Mouse (Mus musculus): ENCODE data around the gene Shc1. TPM values are rescaled to one million over a fixed set of nuclear protein-coding genes. Genes with fewer than 3 reads are reported as not detected.

Shc1 gene
- total and polyA plus RNA-seq, 3 experiments: 49.2 to 79.8 TPM; not detected in 1

GRCm38 (mm10) chr3:89451916-89452315 is 33.7 kb downstream of the Shc1 start:
- H3K4me3 ChIP-seq (ENCODE audit: control insufficient read depth in 1 of 2, insufficient read depth in 1 of 2, low read depth in 2 of 2, low read length in 2 of 2): no peak overlapping the region
- no peak for DNase-seq (ENCODE audit: low read depth, low spot score)
- no peak overlapping the region for H3K9ac ChIP-seq (ENCODE audit: control insufficient read depth, low read depth, low read length, poor library complexity, severe bottlenecking)
- no peak overlapping the region for H3K27ac ChIP-seq (ENCODE audit: control insufficient read depth, low read depth, low read length)
- no peaks in the 10 kb centered on the region for H3K27me3 ChIP-seq (ENCODE audit: control insufficient read depth in 1 of 2, insufficient read depth in 2 of 2, low read length in 2 of 2)
- peaks cover 0 to 3% of the 10 kb centered on the region in 2 experiments; a peak in 2 of 4 replicates for H3K36me3 ChIP-seq (ENCODE audit: control insufficient read depth in 1 of 2, insufficient read depth in 2 of 2, low read length in 2 of 2)
- TF ChIP-seq RCOR1 (IDR thresholded peaks at IDR 0.05; ENCODE audit: low read depth, low read length) (no peak), MAX (IDR thresholded peaks at IDR 0.05; ENCODE audit: low read length) (no peak), GABPA (IDR thresholded peaks at IDR 0.05; ENCODE audit: low read depth, low read length) (no peak), CHD2 (IDR thresholded peaks at IDR 0.05; ENCODE audit: low read length) (no peak), NRF1 (IDR thresholded peaks at IDR 0.05; ENCODE audit: insufficient read depth, low read depth, low read length, poor library complexity, severe bottlenecking) (no peak), USF1 (IDR thresholded peaks at IDR 0.05; ENCODE audit: low read depth, low read length) (no peak), BHLHE40 (IDR thresholded peaks at IDR 0.05; ENCODE audit: borderline replicate concordance, low read depth, low read length) (no peak), E2F4 (IDR thresholded peaks at IDR 0.05; ENCODE audit: borderline replicate concordance, low read depth, low read length) (no peak)
- H3K4me1 ChIP-seq (ENCODE audit: control insufficient read depth in 1 of 2, insufficient read depth in 2 of 2, low read length in 2 of 2): peaks cover 0 to 15% of the 10 kb centered on the region in 2 experiments; a peak in 3 of 4 replicates
- no peaks in the 10 kb centered on the region for H3K9me3 ChIP-seq (replicated peaks; ENCODE audit: insufficient read depth, low read length)
- H3K79me2 ChIP-seq (ENCODE audit: control insufficient read depth, insufficient read depth, low read length, poor library complexity): no peaks in the 10 kb centered on the region

- Histone ChIP-seq H3K36me3 (ENCODE audit: control insufficient read depth in 1 of 2, insufficient read depth in 2 of 2, low read length in 2 of 2) (peaks cover 0 to 10% of the 10 kb centered on the region in 2 experiments; a peak in 2 of 4 replicates), H3K79me2 (ENCODE audit: control insufficient read depth, insufficient read depth, low read length, poor library complexity) (peaks cover 4% of the 10 kb centered on the region; the same call in 1 of the 2 replicates), H3K27me3 (ENCODE audit: control insufficient read depth in 1 of 2, insufficient read depth in 2 of 2, low read length in 2 of 2) (no peaks in the 10 kb centered on the region), H3K27ac (ENCODE audit: control insufficient read depth, low read depth, low read length) (no peak within 1 kb of the TSS), H3K9me3 (replicated peaks; ENCODE audit: insufficient read depth, low read length) (no peaks in the 10 kb centered on the region), H3K9ac (ENCODE audit: control insufficient read depth, low read depth, low read length, poor library complexity, severe bottlenecking) (no peak within 1 kb of the TSS), H3K4me3 (ENCODE audit: control insufficient read depth in 1 of 2, insufficient read depth in 1 of 2, low read depth in 2 of 2, low read length in 2 of 2) (no peak within 1 kb of the TSS), H3K4me1 (ENCODE audit: control insufficient read depth in 1 of 2, insufficient read depth in 2 of 2, low read length in 2 of 2) (peaks cover 11 to 14% of the 10 kb centered on the region in 2 experiments)
- DNase-seq (ENCODE audit: low read depth, low spot score): no peak
- TF ChIP-seq POLR2A (IDR thresholded peaks at IDR 0.05; ENCODE audit: control insufficient read depth in 1 of 2, insufficient read depth in 1 of 2, low read depth in 1 of 2, low read length in 2 of 2, poor library complexity in 1 of 2) (no peak), NRF1 (IDR thresholded peaks at IDR 0.05; ENCODE audit: insufficient read depth, low read depth, low read length, poor library complexity, severe bottlenecking) (no peak), RCOR1 (IDR thresholded peaks at IDR 0.05; ENCODE audit: low read depth, low read length) (no peak), TAL1 (IDR thresholded peaks at IDR 0.05; ENCODE audit: low read length) (no peak), CTCF (IDR thresholded peaks at IDR 0.05 in 2 of 3, conservative IDR thresholded peaks at IDR 0.05 in 1 of 3; ENCODE audit: control insufficient read depth in 1 of 3, insufficient read depth in 1 of 3, low read depth in 2 of 3, low read length in 3 of 3, poor library complexity in 1 of 3, severe bottlenecking in 1 of 3) (no peak), ELF1 (IDR thresholded peaks at IDR 0.05; ENCODE audit: low read depth, low read length) (no peak), NELFE (IDR thresholded peaks at IDR 0.05; ENCODE audit: low read depth, low read length) (no peak), MAX (IDR thresholded peaks at IDR 0.05; ENCODE audit: low read length) (no peak), MYB (IDR thresholded peaks at IDR 0.05; ENCODE audit: low read depth, low read length) (no peak)
Measured at GRCm38 (mm10) chr3:89454401-89455177, 36.3 kb downstream of the Shc1 start, which contains the start of gene Pmvk. Gene Pmvk, plus strand, starts transcription at chr3:89454541.

Data from MEL (cell line).